Mouse (Mus musculus) kidney, postnatal 25 days (tissue): ENCODE data around the gene Uhrf2.
"Not testable (repeated sequence)": the region's sequence is repeated elsewhere in the genome, so short reads cannot be mapped to it uniquely, and the experiment has no call there.

Experiments
- DNase-seq, 2 experiments: peaks; one replicate each; pipeline ENCODE4 v3.0.0; 2021; ENCODE audit warnings: mixed read lengths in 2 of 2

The Uhrf2 gene

GRCm38 (mm10) chr19:30029894-30030635 is at the start of gene Uhrf2:
Gene Uhrf2 (plus strand): TSS chr19:30030513.
- DNase-seq, result peak; percentile 97

- DNase-seq, result peak; percentile 93 to 95
These were observed 45.9 kb upstream of the Uhrf2 start for GRCm38 (mm10) chr19:29984208-29985005.

- no peak for DNase-seq
These were observed 43.7 kb upstream of the Uhrf2 start for GRCm38 (mm10) chr19:29986464-29987091.

GRCm38 (mm10) chr19:30000406-30001365 is 29.6 kb upstream of the Uhrf2 start:
- DNase-seq, result no peak

- no peak for DNase-seq
These were observed 28.8 kb upstream of the Uhrf2 start for GRCm38 (mm10) chr19:30001550-30001949.

GRCm38 (mm10) chr19:30003621-30004020 is 26.7 kb upstream of the Uhrf2 start, which contains the start of gene Trpd52l3:
Gene Trpd52l3 (plus strand): TSS chr19:30003790.
- DNase-seq, result no peak

GRCm38 (mm10) chr19:30006371-30006770 is 23.9 kb upstream of the Uhrf2 start:
- no peak for DNase-seq

GRCm38 (mm10) chr19:30010520-30011296 is 19.6 kb upstream of the Uhrf2 start:
- no peak for DNase-seq

GRCm38 (mm10) chr19:30014331-30014730 is 16.0 kb upstream of the Uhrf2 start:
- DNase-seq, result no peak

- DNase-seq, result peak in 1 of 2 experiments; percentile 25
These were observed 14.2 kb upstream of the Uhrf2 start for GRCm38 (mm10) chr19:30016156-30016555.

GRCm38 (mm10) chr19:30023419-30023818 is 6.9 kb upstream of the Uhrf2 start:
- DNase-seq, result not testable (repeated sequence)

GRCm38 (mm10) chr19:30029002-30029710 is 1.2 kb upstream of the Uhrf2 start:
- no peak for DNase-seq

GRCm38 (mm10) chr19:30030636-30031467 is 539 bp downstream of the Uhrf2 start:
- DNase-seq, result peak; percentile 22 to 45

- no peak for DNase-seq
These were observed 1.2 kb downstream of the Uhrf2 start for GRCm38 (mm10) chr19:30031468-30031931.

GRCm38 (mm10) chr19:30032206-30032605 is 1.9 kb downstream of the Uhrf2 start:
- DNase-seq, result no peak

- DNase-seq, result no peak
These were observed 5.0 kb downstream of the Uhrf2 start for GRCm38 (mm10) chr19:30035361-30035760.

GRCm38 (mm10) chr19:30043691-30044090 is 13.4 kb downstream of the Uhrf2 start:
- no peak for DNase-seq

GRCm38 (mm10) chr19:30044630-30045029 is 14.3 kb downstream of the Uhrf2 start:
- DNase-seq, result no peak

GRCm38 (mm10) chr19:30045857-30046256 is 15.5 kb downstream of the Uhrf2 start:
- DNase-seq, result peak in 1 of 2 experiments; percentile 28

GRCm38 (mm10) chr19:30050584-30050983 is 20.3 kb downstream of the Uhrf2 start:
- DNase-seq, result no peak
